Mouse (Mus musculus): ENCODE measurements around the gene Maco1. TPM values are rescaled to one million over a fixed set of nuclear protein-coding genes. Genes with fewer than 3 reads are reported as not detected.

The Maco1 gene
- 114 and 117 TPM in 2 replicates for polyA plus RNA-seq (2015; fragmentation: Nextera tagmentation; extraction: Ambion mirVana)

DNA sequence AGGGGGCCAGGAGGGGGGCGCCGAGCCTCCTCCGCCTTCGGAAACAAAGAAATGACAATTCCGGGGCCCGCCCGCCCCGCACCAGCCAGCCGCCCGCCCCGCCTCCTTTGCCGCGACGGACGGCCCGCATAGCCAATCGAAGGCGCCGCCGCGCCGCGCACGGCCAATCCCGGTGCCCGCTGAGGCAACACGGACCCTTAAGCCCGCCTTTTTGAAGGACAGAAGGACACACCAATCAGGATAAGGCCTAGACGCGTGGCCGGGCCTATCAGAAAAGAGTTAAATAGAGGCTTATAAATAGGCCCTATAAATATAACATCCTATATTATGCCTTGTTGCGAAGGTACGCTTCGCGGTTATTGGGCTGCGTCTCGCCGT is at the start of gene Maco1:
Gene Maco1, minus strand, starts transcription at position 87 of the 378 bp plus-strand sequence.
- Histone ChIP-seq H3K4me2 (replicated peaks) (peak within 1 kb of the TSS; percentile 83), H3K9me3 (no peaks in the 10 kb centered on the region), H3K27me3 (peaks cover 20% of the 10 kb centered on the region), H3K4me3 (replicated peaks) (peak within 1 kb of the TSS; percentile 98), H3K27ac (peak within 1 kb of the TSS; percentile 98), H3K4me1 (replicated peaks) (peaks cover 33% of the 10 kb centered on the region), H3K36me3 (no peaks in the 10 kb centered on the region), H3K9ac (replicated peaks) (peak within 1 kb of the TSS; percentile 100)
- peak; percentile 97 for ATAC-seq
- under 1% methylated on average over 37 of the region's 38 CpGs for WGBS

DNA sequence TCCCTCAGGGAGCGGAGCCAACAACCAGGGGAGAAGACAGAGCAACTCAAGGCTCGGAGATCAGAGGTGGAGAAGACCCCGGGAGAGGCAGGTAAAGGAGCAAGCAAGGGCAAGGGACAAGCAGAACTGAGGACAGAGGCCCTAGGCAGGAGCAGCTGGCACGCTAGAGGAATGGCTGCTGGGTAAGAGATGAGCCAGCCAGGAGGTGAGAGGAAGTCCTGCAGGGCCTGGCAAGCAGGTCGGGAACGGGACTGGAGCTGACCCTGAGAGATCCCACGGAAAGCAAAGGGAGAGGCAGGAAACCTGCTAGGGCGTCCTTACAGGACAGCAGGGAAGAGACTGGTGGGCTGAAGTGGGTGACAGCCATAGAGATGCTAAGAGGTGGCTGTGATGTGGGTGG is 48.0 kb upstream of the Maco1 start:
- WGBS = 97% methylated on average over 8 of the region's 8 CpGs
- no peak overlapping the region for H3K9ac ChIP-seq (replicated peaks)
- H3K4me1 ChIP-seq (replicated peaks) = no peaks in the 10 kb centered on the region
- H3K4me3 ChIP-seq (replicated peaks) = no peak overlapping the region
- H3K9me3 ChIP-seq = no peaks in the 10 kb centered on the region
- no peak overlapping the region for H3K4me2 ChIP-seq (replicated peaks)
- no peak for ATAC-seq
- peaks cover 99% of the 10 kb centered on the region for H3K36me3 ChIP-seq
- H3K27me3 ChIP-seq = no peaks in the 10 kb centered on the region
- H3K27ac ChIP-seq = no peak overlapping the region

DNA sequence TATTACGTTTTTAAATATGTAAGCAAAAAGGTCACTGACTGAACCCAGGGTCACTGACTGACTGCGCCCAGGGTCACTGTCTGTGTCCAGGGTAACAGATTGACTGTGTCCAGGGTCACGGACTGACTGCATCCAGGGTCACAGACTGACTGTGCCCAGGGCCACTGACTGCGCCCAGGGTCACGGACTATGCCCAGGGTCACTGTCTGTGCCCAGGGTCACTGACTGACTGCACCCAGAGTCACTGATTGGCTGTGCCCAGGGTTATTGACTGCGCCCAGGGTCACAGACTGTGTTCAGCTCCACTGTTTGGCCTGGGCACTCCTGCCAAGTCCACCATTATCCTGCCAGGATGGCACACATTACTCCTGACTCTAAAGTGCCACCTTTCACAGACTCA is 44.1 kb upstream of the Maco1 start:
- H3K27me3 ChIP-seq = no peaks in the 10 kb centered on the region
- no peak overlapping the region for H3K27ac ChIP-seq
- no peaks in the 10 kb centered on the region for H3K9me3 ChIP-seq
- H3K4me2 ChIP-seq (replicated peaks) = no peak overlapping the region
- H3K36me3 ChIP-seq = peaks cover 74% of the 10 kb centered on the region
- H3K9ac ChIP-seq (replicated peaks) = no peak overlapping the region
- no peak for ATAC-seq
- H3K4me1 ChIP-seq (replicated peaks) = peaks cover 3% of the 10 kb centered on the region; the same call in 1 of the 2 replicates
- WGBS = 93% methylated on average over 6 of the region's 6 CpGs
- no peak overlapping the region for H3K4me3 ChIP-seq (replicated peaks)

DNA sequence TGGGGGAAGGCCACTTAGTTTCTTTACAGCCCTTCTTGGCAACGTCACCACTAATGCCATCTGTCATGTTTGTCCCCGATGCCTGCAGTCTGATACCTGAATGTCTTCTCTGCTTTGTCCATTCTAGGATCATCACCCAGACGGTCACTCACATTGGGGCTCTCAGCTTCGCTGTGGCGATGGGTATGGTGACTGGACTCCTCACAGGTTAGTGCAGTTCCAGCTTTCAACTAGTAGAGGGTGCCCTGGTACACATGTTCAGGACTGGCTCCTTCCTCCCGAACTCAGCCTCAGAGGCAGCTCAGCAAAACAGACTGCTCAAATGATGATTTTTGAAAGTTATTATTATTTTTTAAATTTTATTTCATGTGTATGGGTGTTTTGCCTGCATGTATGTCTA is 39.0 kb upstream of the Maco1 start:
- 82% methylated on average over 6 of the region's 6 CpGs for WGBS
- Histone ChIP-seq H3K4me2 (replicated peaks) (no peak overlapping the region), H3K9me3 (no peaks in the 10 kb centered on the region), H3K36me3 (peaks cover 23% of the 10 kb centered on the region), H3K4me3 (replicated peaks) (no peak overlapping the region), H3K4me1 (replicated peaks) (peaks cover 3% of the 10 kb centered on the region; the same call in 1 of the 2 replicates), H3K9ac (replicated peaks) (no peak overlapping the region), H3K27me3 (no peaks in the 10 kb centered on the region), H3K27ac (no peak overlapping the region)
- no peak for ATAC-seq

DNA sequence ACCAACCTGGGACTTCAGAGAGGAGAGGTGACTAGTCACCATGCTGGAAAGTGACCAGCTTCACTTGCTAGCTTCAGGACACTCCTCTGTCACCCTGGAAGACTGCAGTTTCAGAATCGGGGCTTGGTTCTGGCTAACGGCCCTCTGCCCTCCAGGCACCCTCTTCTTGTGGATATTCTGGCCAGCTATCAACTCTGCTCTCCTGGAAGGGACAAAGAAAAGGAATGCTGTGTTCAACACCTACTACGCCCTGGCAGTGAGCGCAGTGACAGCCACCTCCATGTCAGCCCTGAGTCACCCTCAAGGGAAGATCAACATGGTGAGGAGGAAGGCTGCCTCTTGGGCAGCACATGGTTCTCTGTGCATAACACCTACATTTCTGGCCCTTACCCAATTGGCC is 31.2 kb upstream of the Maco1 start:
- H3K9ac ChIP-seq (replicated peaks) = no peak overlapping the region
- no peak overlapping the region for H3K4me2 ChIP-seq (replicated peaks)
- no peaks in the 10 kb centered on the region for H3K27me3 ChIP-seq
- H3K4me3 ChIP-seq (replicated peaks) = no peak overlapping the region
- WGBS = 93% methylated on average over 4 of the region's 4 CpGs
- H3K9me3 ChIP-seq = 0 out of 2 replicates have a peak, but pooled peaks cover 3% of the 10 kb centered on the region
- peaks cover 5% of the 10 kb centered on the region; the same call in 1 of the 2 replicates for H3K4me1 ChIP-seq (replicated peaks)
- ATAC-seq = no peak
- H3K36me3 ChIP-seq = no peaks in the 10 kb centered on the region
- no peak overlapping the region for H3K27ac ChIP-seq

DNA sequence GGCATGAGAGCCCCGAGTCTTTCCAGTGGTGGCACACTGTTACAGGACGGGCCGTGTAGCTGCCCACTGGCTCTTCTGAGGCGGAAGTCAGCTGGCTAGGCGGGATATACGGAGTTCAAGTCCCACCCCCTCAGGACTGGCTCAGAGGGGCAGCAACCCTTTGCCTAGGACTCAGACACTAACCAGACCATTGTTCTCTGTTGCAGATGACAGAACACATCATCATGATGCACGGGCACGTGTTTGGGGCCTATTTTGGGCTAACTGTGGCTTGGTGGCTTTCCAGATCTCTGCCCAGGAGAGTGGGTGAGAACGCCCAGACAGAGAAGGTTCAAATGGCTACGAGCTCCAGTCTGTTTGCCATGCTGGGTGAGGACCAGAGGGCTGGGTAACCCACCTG is 30.7 kb upstream of the Maco1 start:
- no peaks in the 10 kb centered on the region for H3K36me3 ChIP-seq
- H3K4me2 ChIP-seq (replicated peaks) = no peak overlapping the region
- H3K9me3 ChIP-seq = 0 out of 2 replicates have a peak, but pooled peaks cover 3% of the 10 kb centered on the region
- ATAC-seq = no peak
- no peak overlapping the region for H3K4me3 ChIP-seq (replicated peaks)
- H3K27ac ChIP-seq = no peak overlapping the region
- 89% methylated on average over 10 of the region's 10 CpGs for WGBS
- H3K27me3 ChIP-seq = no peaks in the 10 kb centered on the region
- no peak overlapping the region for H3K9ac ChIP-seq (replicated peaks)
- peaks cover 6% of the 10 kb centered on the region; the same call in 1 of the 2 replicates for H3K4me1 ChIP-seq (replicated peaks)

DNA sequence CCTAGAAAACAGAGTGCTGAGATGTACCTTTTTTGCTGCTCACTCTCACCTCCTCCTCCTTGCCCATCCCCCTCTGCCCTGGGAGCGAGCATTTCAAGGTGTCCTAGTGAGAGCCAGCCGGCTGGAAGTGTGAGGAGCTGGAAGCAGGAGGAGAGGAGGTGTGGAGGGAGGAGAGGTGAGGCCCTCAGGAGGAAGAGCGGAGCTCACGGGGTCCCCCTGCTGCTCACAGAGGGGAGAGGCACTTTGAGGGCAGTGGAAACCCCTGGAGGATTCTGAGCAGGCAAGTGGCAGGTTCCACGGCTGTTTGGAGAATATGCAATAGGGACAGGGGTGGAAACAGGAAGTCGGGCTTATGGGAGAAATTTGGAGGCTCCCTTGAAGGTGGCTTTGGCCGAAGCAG is 30.1 kb upstream of the Maco1 start:
- no peak overlapping the region for H3K27ac ChIP-seq
- WGBS = 33% methylated on average over 7 of the region's 7 CpGs

DNA sequence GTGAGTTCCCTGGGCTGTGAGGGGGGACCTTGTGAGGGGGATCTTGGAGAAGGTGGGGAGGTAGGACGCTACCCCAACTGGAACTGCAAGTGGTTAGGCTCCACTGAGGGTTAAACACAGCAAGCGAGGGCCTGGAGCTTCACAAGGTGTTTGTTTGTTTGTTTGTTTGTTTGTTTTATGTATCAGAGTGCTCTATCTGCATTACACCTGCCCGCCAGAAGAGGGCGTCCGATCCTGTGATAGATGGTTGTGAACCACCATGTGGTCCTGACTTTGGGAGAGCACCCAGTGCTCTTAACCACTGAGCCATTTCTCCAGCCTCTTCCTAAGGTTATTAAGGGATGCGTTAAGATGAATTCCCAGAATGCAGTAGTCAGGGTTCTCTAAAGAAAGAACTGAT is 26.9 kb upstream of the Maco1 start:
- H3K36me3 ChIP-seq = no peaks in the 10 kb centered on the region
- H3K27ac ChIP-seq = no peak overlapping the region
- H3K9me3 ChIP-seq = 0 out of 2 replicates have a peak, but pooled peaks cover 3% of the 10 kb centered on the region
- peak overlapping the region; percentile 27 for H3K4me3 ChIP-seq (replicated peaks)
- H3K4me2 ChIP-seq (replicated peaks) = peak overlapping the region; percentile 54
- no peaks in the 10 kb centered on the region for H3K27me3 ChIP-seq
- peaks cover 6% of the 10 kb centered on the region; the same call in 1 of the 2 replicates for H3K4me1 ChIP-seq (replicated peaks)
- peak overlapping the region; percentile 15; the same call in 1 of the 2 replicates for H3K9ac ChIP-seq (replicated peaks)
- 28% methylated on average over 6 of the region's 6 CpGs for WGBS
- no peak for ATAC-seq

More for the DNA sequence above, 30.1 kb upstream of the Maco1 start:
- no peak overlapping the region for H3K4me2 ChIP-seq (replicated peaks)
- 0 out of 2 replicates have a peak, but pooled peaks cover 3% of the 10 kb centered on the region for H3K9me3 ChIP-seq
- no peaks in the 10 kb centered on the region for H3K27me3 ChIP-seq
- H3K4me1 ChIP-seq (replicated peaks) = peaks cover 6% of the 10 kb centered on the region; the same call in 1 of the 2 replicates
- no peak overlapping the region for H3K4me3 ChIP-seq (replicated peaks)
- no peak overlapping the region for H3K9ac ChIP-seq (replicated peaks)
- no peak for ATAC-seq
- no peaks in the 10 kb centered on the region for H3K36me3 ChIP-seq

DNA sequence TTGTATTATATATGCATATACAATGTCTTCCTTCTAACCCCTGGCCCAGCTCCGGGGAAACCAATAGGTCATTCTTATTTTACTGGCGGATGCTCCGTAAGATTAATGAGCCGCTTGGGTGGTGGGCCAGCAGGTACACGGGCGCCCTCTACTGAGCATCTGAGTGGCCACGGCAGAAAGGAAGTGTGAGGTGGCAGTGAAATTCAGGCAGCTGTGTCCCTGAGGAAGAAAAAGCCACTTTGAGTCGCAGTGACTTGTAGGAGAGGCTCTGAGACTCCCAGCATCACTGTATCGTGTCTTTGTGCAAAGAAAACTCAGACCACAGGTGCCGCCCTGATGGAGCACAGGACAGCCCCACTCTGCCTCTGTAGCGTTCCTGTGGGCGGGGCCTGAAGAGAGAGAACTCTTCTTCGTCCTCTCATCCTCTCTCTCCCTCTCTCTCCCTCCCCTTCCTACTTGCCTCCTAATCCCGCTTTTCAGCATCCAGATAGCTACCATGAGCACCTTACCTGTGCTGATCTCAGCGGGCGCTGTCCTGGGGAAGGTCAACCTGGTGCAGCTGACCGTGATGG is 26.4 kb upstream of the Maco1 start:
- whole genome bisulfite sequencing = 2% methylated on average over 17 of the region's 17 CpGs
- no peak overlapping the region for H3K27ac ChIP-seq
- 0 out of 2 replicates have a peak, but pooled peaks have one; percentile 37 for ATAC-seq
- H3K9ac ChIP-seq (replicated peaks) = peak overlapping the region; percentile 15; the same call in 1 of the 2 replicates
- H3K4me3 ChIP-seq (replicated peaks) = peak overlapping the region; percentile 27
- H3K9me3 ChIP-seq = 0 out of 2 replicates have a peak, but pooled peaks cover 3% of the 10 kb centered on the region
- H3K36me3 ChIP-seq = no peaks in the 10 kb centered on the region
- no peaks in the 10 kb centered on the region for H3K27me3 ChIP-seq
- peak overlapping the region; percentile 54 for H3K4me2 ChIP-seq (replicated peaks)
- peaks cover 6% of the 10 kb centered on the region; the same call in 1 of the 2 replicates for H3K4me1 ChIP-seq (replicated peaks)

DNA sequence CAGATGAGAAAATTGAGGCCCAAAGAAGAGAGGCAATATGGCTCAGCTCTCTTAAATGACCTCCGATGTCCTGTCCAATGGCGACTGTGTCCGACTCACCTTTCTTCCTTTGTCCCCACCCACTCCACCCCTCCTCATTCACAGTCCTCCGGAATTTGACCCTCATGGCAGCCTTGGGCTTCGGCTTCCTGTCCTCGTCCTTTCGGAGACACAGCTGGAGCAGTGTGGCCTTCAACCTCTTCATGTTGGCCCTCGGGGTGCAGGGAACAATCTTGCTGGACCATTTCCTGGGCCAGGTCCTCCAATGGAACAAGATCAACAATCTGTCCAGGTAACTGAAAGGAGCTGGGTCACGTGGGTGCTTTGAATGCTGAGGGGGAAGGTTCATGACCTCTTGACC is 23.0 kb upstream of the Maco1 start:
- H3K36me3 ChIP-seq = no peaks in the 10 kb centered on the region
- no peak for ATAC-seq
- no peak overlapping the region for H3K4me3 ChIP-seq (replicated peaks)

DNA sequence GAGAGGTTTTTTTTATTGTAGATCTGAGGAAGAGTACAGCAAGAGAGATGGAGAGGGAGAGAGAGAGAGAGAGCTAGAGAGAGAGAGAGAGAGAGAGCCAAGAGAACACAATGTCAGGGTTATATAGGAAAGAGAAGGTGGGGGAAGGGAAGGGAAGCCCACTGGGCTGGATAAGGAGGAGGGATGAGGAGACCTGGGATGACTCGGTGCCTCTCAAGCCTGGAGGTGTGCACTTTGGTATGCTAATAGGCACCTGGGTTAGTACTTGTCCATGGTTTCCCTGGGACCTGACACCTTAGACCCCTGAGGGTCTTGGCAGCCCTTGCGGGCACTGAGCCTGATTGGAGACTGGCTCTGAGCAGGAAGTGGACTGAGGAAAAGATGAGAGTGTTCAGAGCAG is 18.8 kb upstream of the Maco1 start:
- no peak for ATAC-seq
- no peak overlapping the region for H3K4me2 ChIP-seq (replicated peaks)
- no peaks in the 10 kb centered on the region for H3K9me3 ChIP-seq
- H3K27me3 ChIP-seq = peaks cover 32% of the 10 kb centered on the region
- H3K27ac ChIP-seq = no peak overlapping the region
- WGBS = 56% methylated on average over 2 of the region's 2 CpGs
- no peaks in the 10 kb centered on the region for H3K36me3 ChIP-seq
- H3K9ac ChIP-seq (replicated peaks) = no peak overlapping the region
- no peak overlapping the region for H3K4me3 ChIP-seq (replicated peaks)
- H3K4me1 ChIP-seq (replicated peaks) = 0 out of 2 replicates have a peak, but pooled peaks cover 8% of the 10 kb centered on the region

More for the DNA sequence above, 23.0 kb upstream of the Maco1 start:
- Histone ChIP-seq H3K4me2 (replicated peaks) (no peak overlapping the region), H3K9me3 (no peaks in the 10 kb centered on the region), H3K27me3 (no peaks in the 10 kb centered on the region), H3K9ac (replicated peaks) (no peak overlapping the region), H3K4me1 (replicated peaks) (peaks cover 6% of the 10 kb centered on the region; the same call in 1 of the 2 replicates), H3K27ac (no peak overlapping the region)
- WGBS = 88% methylated on average over 9 of the region's 9 CpGs

DNA sequence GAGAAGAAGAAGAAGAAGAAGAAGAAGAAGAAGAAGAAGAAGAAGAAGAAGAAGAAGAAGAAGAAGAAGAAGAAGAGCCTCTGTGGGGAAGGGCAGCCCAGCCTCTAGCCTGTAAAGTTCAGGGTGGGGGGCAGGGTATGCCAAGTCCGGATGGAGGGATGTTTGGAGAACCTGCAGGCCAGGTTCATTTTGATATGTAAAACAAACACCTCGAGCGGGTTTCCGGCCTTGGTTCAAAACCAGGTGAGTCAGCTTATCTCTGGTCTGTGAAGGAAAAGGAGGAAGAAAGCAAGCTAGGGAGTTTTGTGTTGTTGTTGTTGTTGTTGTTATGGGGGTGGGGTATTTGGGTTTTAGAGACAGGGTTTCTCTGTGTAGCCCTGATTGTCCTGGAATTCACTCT is 18.3 kb upstream of the Maco1 start:
- WGBS = 45% methylated on average over 4 of the region's 4 CpGs
- H3K9ac ChIP-seq (replicated peaks) = no peak overlapping the region
- peaks cover 32% of the 10 kb centered on the region for H3K27me3 ChIP-seq
- no peak overlapping the region for H3K4me3 ChIP-seq (replicated peaks)
- H3K4me1 ChIP-seq (replicated peaks) = 0 out of 2 replicates have a peak, but pooled peaks cover 8% of the 10 kb centered on the region
- no peak overlapping the region for H3K4me2 ChIP-seq (replicated peaks)
- H3K9me3 ChIP-seq = no peaks in the 10 kb centered on the region
- no peak for ATAC-seq
- no peak overlapping the region for H3K27ac ChIP-seq
- H3K36me3 ChIP-seq = no peaks in the 10 kb centered on the region
